Mouse (Mus musculus) gastrocnemius, postnatal 25 days (tissue): ENCODE measurements around the gene Lsm4. TPM values are rescaled to one million over a fixed set of nuclear protein-coding genes. Genes with fewer than 3 reads are reported as not detected.

ENCODE experiments used
- total RNA-seq, 2 experiments: library from RNA; stranded (reverse); gene quantifications; 1 replicate in 1 of 2; 2 replicates in 1 of 2; pipeline ENCODE4 v1.2.3; 2021

Lsm4 gene
- total RNA-seq, 2 experiments from 2014 or later, result 57.7 to 66.0 TPM

Other genes starting within 250 kb of the Lsm4 start
- gene Crtc1, start 233.7 kb upstream of the Lsm4 start, total RNA-seq, result 1 to 10 TPM; 6.1 to 6.4 TPM
- 1 to 10 TPM; 4.9 to 6.1 TPM for gene Klhl26, start 196.3 kb upstream of the Lsm4 start, total RNA-seq
- not detected for gene Tmem59l, start 185.9 kb upstream of the Lsm4 start, total RNA-seq
- 1 to 10 TPM; 1.7 to 3.8 TPM for gene Crlf1, start 180.1 kb upstream of the Lsm4 start, total RNA-seq
- 100 to 1,000 TPM; 112 to 120 TPM for gene Rex1bd, start 166.5 kb upstream of the Lsm4 start, total RNA-seq
- 100 to 1,000 TPM; 785 to 797 TPM for gene Uba52, start 162.4 kb upstream of the Lsm4 start, total RNA-seq
- 100 to 1,000 TPM; 100 to 104 TPM for gene Fkbp8, start 145.5 kb upstream of the Lsm4 start, total RNA-seq
- gene Kxd1, start 145.3 kb upstream of the Lsm4 start, total RNA-seq, result 10 to 100 TPM; 70.9 to 71.9 TPM
- 10 to 100 TPM in 1 of 2 experiments, 1 to 10 TPM in 1; 8.1 to 19.3 TPM for gene Ell, start 133.8 kb upstream of the Lsm4 start, total RNA-seq
- 10 to 100 TPM in 1 of 2 experiments, 1 to 10 TPM in 1; 4.7 to 10.3 TPM for gene Isyna1, start 78.9 kb upstream of the Lsm4 start, total RNA-seq
- 10 to 100 TPM; 15.4 to 20.0 TPM for gene Ssbp4, start 64.4 kb upstream of the Lsm4 start, total RNA-seq
- under 1 TPM; 0.54 to 0.56 TPM for gene Lrrc25, start 57.1 kb upstream of the Lsm4 start, total RNA-seq
- gene Gdf15, start 40.8 kb upstream of the Lsm4 start, total RNA-seq, result under 1 TPM in 1 of 2 experiments, not detected in 1; 0.33 TPM
- 10 to 100 TPM; 18.6 to 22.6 TPM for gene Pgpep1, start 12.9 kb upstream of the Lsm4 start, total RNA-seq
- 10 to 100 TPM; 54.5 to 68.6 TPM for gene Jund, start 25.7 kb downstream of the Lsm4 start, total RNA-seq
- not detected for gene Iqcn, start 30.2 kb downstream of the Lsm4 start, total RNA-seq
- gene Gm3336, start 45.3 kb downstream of the Lsm4 start, total RNA-seq, result not detected
- 1 to 10 TPM; 1.6 to 2.3 TPM for gene Pde4c, start 50.5 kb downstream of the Lsm4 start, total RNA-seq
- 10 to 100 TPM; 40.0 to 40.4 TPM for gene Rab3a, start 81.4 kb downstream of the Lsm4 start, total RNA-seq
- gene Mpv17l2, start 87.7 kb downstream of the Lsm4 start, total RNA-seq, result 10 to 100 TPM; 19.6 to 25.6 TPM
- 10 to 100 TPM; 13.1 to 18.7 TPM for gene Pik3r2, start 103.5 kb downstream of the Lsm4 start, total RNA-seq
- gene Mast3, start 131.8 kb downstream of the Lsm4 start, total RNA-seq, result 1 to 10 TPM; 2.4 to 3.4 TPM
- not detected for gene Il12rb1, start 135.2 kb downstream of the Lsm4 start, total RNA-seq
- 10 to 100 TPM; 21.7 to 39.3 TPM for gene Arrdc2, start 166.5 kb downstream of the Lsm4 start, total RNA-seq
- 10 to 100 TPM; 11.8 to 14.4 TPM for gene Kcnn1, start 190.0 kb downstream of the Lsm4 start, total RNA-seq
- gene Ccdc124, start 200.7 kb downstream of the Lsm4 start, total RNA-seq, result 10 to 100 TPM; 58.3 to 58.8 TPM
- not detected for gene Slc5a5, start 219.5 kb downstream of the Lsm4 start, total RNA-seq
- 100 to 1,000 TPM; 829 to 878 TPM for gene Rpl18a, start 224.2 kb downstream of the Lsm4 start, total RNA-seq
- 10 to 100 TPM; 11.6 to 11.7 TPM for gene Map1s, start 232.7 kb downstream of the Lsm4 start, total RNA-seq